Mouse (Mus musculus) heart, adult 2 months (tissue): ENCODE measurements around the gene Casc3.

Experiments used
- CTCF ChIP-seq: fragments of 200-600 bp; IDR thresholded peaks from 2 replicates; pipeline ENCODE4 v1.8.1; 2022; ENCODE audit warnings: antibody characterized with exemption, mild to moderate bottlenecking, moderate library complexity
- EP300 ChIP-seq: fragments of 200-500 bp; IDR thresholded peaks from 2 replicates; pipeline ENCODE4 v1.6.1; 2011; ENCODE audit warnings: low read depth, low read length, control low read depth; ENCODE audit not compliant: insufficient read depth
- POLR2A ChIP-seq: fragments of 200-500 bp; IDR thresholded peaks from 2 replicates; pipeline ENCODE4 v1.6.1; 2011; ENCODE audit warnings: mild to moderate bottlenecking, low read depth, low read length, control low read depth; ENCODE audit not compliant: insufficient read depth

- TF ChIP-seq EP300 (no peak), POLR2A (no peak), CTCF (no peak)
Observed at GRCm38 (mm10) chr11:98797306-98797705, 7.4 kb upstream of the Casc3 start.
